23 mouse cellular contexts compared by ENCODE assay signal in genomic region chr5:52813312-52813711, GRCm38 (mm10). TPM values are rescaled to one million over a fixed set of nuclear protein-coding genes. Genes with fewer than 3 reads are reported as not detected.
A peak's percentile ranks its signal among the peaks of the same experiment; 100 is the strongest.
DNase-seq lines count a peak whose midpoint lies in the region; ATAC-seq and TF ChIP-seq lines count a peak whose summit lies in the region.
"Had no signal": no experiment of that assay in that cellular context is flagged by ENCODE, and none has a peak within 500 bp of the region (broad histone marks: within the 10 kb centered on the region; RNA-seq: fewer than 3 reads in every experiment).

No protein-coding gene starts in this region.

- H3K9me3 ChIP-seq in intestine, embryonic 16.5 days (ENCODE audit: control insufficient read depth, low read length), result no peaks in the 10 kb centered on the region
- H3K9me3 ChIP-seq in intestine, embryonic 15.5 days, result no peaks in the 10 kb centered on the region
- H3K9me3 ChIP-seq in intestine, postnatal 0 days (ENCODE audit: control insufficient read depth), result no peaks in the 10 kb centered on the region
- H3K9me3 ChIP-seq: embryonic facial prominence, embryonic 13.5 days; embryonic facial prominence, embryonic 15.5 days; forebrain, embryonic 10.5 days; forebrain, embryonic 12.5 days had no signal

- peak; percentile 55; the same call in 1 of the 2 replicates for ATAC-seq in intestine, embryonic 16.5 days
- ATAC-seq in intestine, embryonic 15.5 days, result no peak
- ATAC-seq in intestine, postnatal 0 days, result 0 out of 2 replicates have a peak, but pooled peaks have one; percentile 45
- ATAC-seq: activated CD4-positive, CD25-positive, alpha-beta regulatory T cell, adult 4 months; forebrain, embryonic 14.5 days; forebrain, embryonic 16.5 days had no signal

- 93% methylated on average over 7 of the region's 7 CpGs for WGBS in intestine, embryonic 16.5 days
- 88% methylated on average over 7 of the region's 7 CpGs for WGBS in intestine, embryonic 15.5 days
- 81% methylated on average over 7 of the region's 7 CpGs for WGBS in intestine, postnatal 0 days

- H3K27me3 ChIP-seq in intestine, embryonic 16.5 days (replicated peaks; ENCODE audit: control insufficient read depth, insufficient read depth, low read length), result no peaks in the 10 kb centered on the region
- H3K27me3 ChIP-seq in intestine, embryonic 15.5 days (replicated peaks), result no peaks in the 10 kb centered on the region
- no peaks in the 10 kb centered on the region for H3K27me3 ChIP-seq in intestine, postnatal 0 days (replicated peaks; ENCODE audit: control insufficient read depth, insufficient read depth, low read length)
- H3K27me3 ChIP-seq: embryonic facial prominence, embryonic 13.5 days; embryonic facial prominence, embryonic 15.5 days; forebrain, embryonic 12.5 days had no signal

- H3K4me2 ChIP-seq in intestine, embryonic 16.5 days (ENCODE audit: low read depth, low read length), result no peak overlapping the region
- H3K4me2 ChIP-seq in intestine, embryonic 15.5 days (replicated peaks), result no peak overlapping the region
- H3K4me2 ChIP-seq in intestine, postnatal 0 days (replicated peaks; ENCODE audit: low read depth), result no peak overlapping the region
- H3K4me2 ChIP-seq: embryonic facial prominence, embryonic 13.5 days; embryonic facial prominence, embryonic 15.5 days; forebrain, embryonic 12.5 days had no signal

- TF ChIP-seq CTCF in intestine, postnatal 0 days (IDR thresholded peaks at IDR 0.05; ENCODE audit: low read depth), result peak; percentile 29

- H3K4me3 ChIP-seq in intestine, embryonic 16.5 days (ENCODE audit: low read length), result no peak overlapping the region
- no peak overlapping the region for H3K4me3 ChIP-seq in intestine, embryonic 15.5 days (replicated peaks)
- H3K4me3 ChIP-seq in intestine, postnatal 0 days (ENCODE audit: low read depth, low read length), result no peak overlapping the region
- H3K4me3 ChIP-seq: embryonic facial prominence, embryonic 13.5 days; embryonic facial prominence, embryonic 15.5 days; erythroblast, embryonic 14.5 days; forebrain, embryonic 10.5 days; forebrain, embryonic 12.5 days had no signal

- H3K4me1 ChIP-seq in intestine, embryonic 16.5 days (ENCODE audit: control insufficient read depth, insufficient read depth, low read length), result no peaks in the 10 kb centered on the region
- H3K4me1 ChIP-seq in intestine, embryonic 15.5 days (replicated peaks), result no peaks in the 10 kb centered on the region
- no peaks in the 10 kb centered on the region for H3K4me1 ChIP-seq in intestine, postnatal 0 days (replicated peaks; ENCODE audit: control insufficient read depth, insufficient read depth, low read length)
- H3K4me1 ChIP-seq: embryonic facial prominence, embryonic 13.5 days; embryonic facial prominence, embryonic 15.5 days; forebrain, embryonic 10.5 days; forebrain, embryonic 12.5 days had no signal

- peak; percentile 40 for DNase-seq in R1 (ENCODE audit: low read depth, low spot score)
- DNase-seq in adrenal gland, postnatal 4 days (ENCODE audit: low spot score in 2 of 2), result no peak
- DNase-seq: adrenal gland, adult 8-10 months; adrenal gland, postnatal 14 days; adrenal gland, postnatal 36 days; cerebellum, adult 11 months; cerebellum, adult 18-20 months; cerebellum, adult 8-10 months; cerebellum, adult 9-11 months; cerebellum, postnatal 14 days; cerebellum, postnatal 36 days; embryo, embryonic 11 days had no signal

- no peak overlapping the region for H3K9ac ChIP-seq in intestine, embryonic 16.5 days (ENCODE audit: low read depth, low read length)
- H3K9ac ChIP-seq in intestine, embryonic 15.5 days, result no peak overlapping the region
- H3K9ac ChIP-seq in intestine, postnatal 0 days (ENCODE audit: low read depth, low read length), result no peak overlapping the region
- H3K9ac ChIP-seq: embryonic facial prominence, embryonic 13.5 days; embryonic facial prominence, embryonic 15.5 days; forebrain, embryonic 12.5 days had no signal

- H3K36me3 ChIP-seq in intestine, embryonic 16.5 days (ENCODE audit: control insufficient read depth, insufficient read depth, low read length), result peaks cover 2% of the 10 kb centered on the region; the same call in 1 of the 2 replicates
- H3K36me3 ChIP-seq in intestine, embryonic 15.5 days, result 0 out of 2 replicates have a peak, but pooled peaks cover 3% of the 10 kb centered on the region
- peaks cover 27% of the 10 kb centered on the region for H3K36me3 ChIP-seq in intestine, postnatal 0 days (ENCODE audit: control insufficient read depth, insufficient read depth)
- H3K36me3 ChIP-seq: embryonic facial prominence, embryonic 15.5 days had no signal

- H3K27ac ChIP-seq in intestine, embryonic 16.5 days (ENCODE audit: low read length), result no peak overlapping the region
- H3K27ac ChIP-seq in intestine, embryonic 15.5 days, result no peak overlapping the region
- no peak overlapping the region for H3K27ac ChIP-seq in intestine, postnatal 0 days (ENCODE audit: low read depth, low read length)
- H3K27ac ChIP-seq: embryonic facial prominence, embryonic 13.5 days; embryonic facial prominence, embryonic 15.5 days; forebrain, embryonic 10.5 days; forebrain, embryonic 12.5 days had no signal

RNA-seq across cellular contexts. Expression of gene Anapc4, which starts 20.5 kb away (rescaled TPM):
- 69.6 and 76.3 TPM in 2 replicates for polyA plus RNA-seq in intestine, embryonic 16.5 days (2015; fragmentation: Nextera tagmentation; extraction: Ambion mirVana)
- polyA plus RNA-seq in intestine, embryonic 15.5 days (2015; fragmentation: Nextera tagmentation; extraction: Ambion mirVana), result 73.8 and 78.8 TPM in 2 replicates
- 30.2 and 37.5 TPM in 2 replicates for polyA plus RNA-seq in intestine, postnatal 0 days (2015; fragmentation: Nextera tagmentation; extraction: Ambion mirVana)
- 10 to 100 TPM; 92.2 to 97.5 TPM for total RNA-seq in adrenal gland, postnatal 4 days (2021)

RNA-seq across cellular contexts. Expression of gene Zcchc4, which starts 38.1 kb away (rescaled TPM):
- polyA plus RNA-seq in intestine, embryonic 16.5 days (2015; fragmentation: Nextera tagmentation; extraction: Ambion mirVana), result 10.8 and 11.6 TPM in 2 replicates
- 12.3 and 12.7 TPM in 2 replicates for polyA plus RNA-seq in intestine, embryonic 15.5 days (2015; fragmentation: Nextera tagmentation; extraction: Ambion mirVana)
- 4.2 TPM in 2 replicates for polyA plus RNA-seq in intestine, postnatal 0 days (2015; fragmentation: Nextera tagmentation; extraction: Ambion mirVana)
- 10 to 100 TPM; 16.3 to 16.5 TPM for total RNA-seq in adrenal gland, postnatal 4 days (2021)
